Mouse (Mus musculus) frontal cortex, adult 2 months (tissue): ENCODE measurements around the gene Atp6ap1. TPM values are rescaled to one million over a fixed set of nuclear protein-coding genes. Genes with fewer than 3 reads are reported as not detected.

Experiments used
- DNase-seq, 2 experiments: peaks; one replicate each; pipeline ENCODE4 v3.0.0; 2022; ENCODE audit warnings: low spot score in 1 of 2; ENCODE audit errors: extremely low spot score in 1 of 2
- polyA plus RNA-seq: library from polyadenylated mRNA; depleted of rRNA; stranded (reverse); fragments of >200 nt; gene quantifications from 2 replicates; pipeline ENCODE4 v1.2.3, GENCODE M21; 2012; rRNA removed

Gene Atp6ap1
- polyA plus RNA-seq, result 465 and 472 TPM in 2 replicates

- peak; percentile 92 to 93 for DNase-seq
Measured at GRCm38 (mm10) chrX:74296538-74297448, at the start of gene Atp6ap1. TSS of gene Atp6ap1 (plus strand) at chrX:74297097.

- peak in 1 of 2 experiments; percentile 63 for DNase-seq
Measured at GRCm38 (mm10) chrX:74248651-74249050, 48.2 kb upstream of the Atp6ap1 start.

DNA sequence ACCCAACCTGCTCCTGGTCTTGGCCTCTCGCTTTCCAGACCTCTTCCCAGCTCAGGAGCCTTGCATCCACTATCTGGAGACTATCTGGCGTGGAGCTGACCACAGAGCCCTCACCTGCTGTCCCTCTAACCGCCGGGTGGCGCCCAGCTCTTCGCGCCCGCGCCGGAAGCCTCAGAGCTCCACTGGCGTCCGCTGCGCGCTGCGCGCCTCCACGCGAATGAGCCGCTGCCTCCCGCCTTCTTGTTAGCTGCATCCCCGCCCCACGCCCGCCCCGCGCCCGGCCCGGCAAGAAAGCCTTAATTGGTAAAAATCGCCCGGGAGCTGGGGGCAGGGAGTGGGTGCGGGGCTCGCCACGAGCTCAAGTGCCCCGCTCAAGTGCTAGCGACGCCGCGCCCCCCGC is 47.3 kb upstream of the Atp6ap1 start, which contains the start of gene Flna:
Flna (minus strand) TSS at position 206 of the 400 bp plus-strand sequence.
- peak in 1 of 2 experiments; percentile 64 for DNase-seq

DNA sequence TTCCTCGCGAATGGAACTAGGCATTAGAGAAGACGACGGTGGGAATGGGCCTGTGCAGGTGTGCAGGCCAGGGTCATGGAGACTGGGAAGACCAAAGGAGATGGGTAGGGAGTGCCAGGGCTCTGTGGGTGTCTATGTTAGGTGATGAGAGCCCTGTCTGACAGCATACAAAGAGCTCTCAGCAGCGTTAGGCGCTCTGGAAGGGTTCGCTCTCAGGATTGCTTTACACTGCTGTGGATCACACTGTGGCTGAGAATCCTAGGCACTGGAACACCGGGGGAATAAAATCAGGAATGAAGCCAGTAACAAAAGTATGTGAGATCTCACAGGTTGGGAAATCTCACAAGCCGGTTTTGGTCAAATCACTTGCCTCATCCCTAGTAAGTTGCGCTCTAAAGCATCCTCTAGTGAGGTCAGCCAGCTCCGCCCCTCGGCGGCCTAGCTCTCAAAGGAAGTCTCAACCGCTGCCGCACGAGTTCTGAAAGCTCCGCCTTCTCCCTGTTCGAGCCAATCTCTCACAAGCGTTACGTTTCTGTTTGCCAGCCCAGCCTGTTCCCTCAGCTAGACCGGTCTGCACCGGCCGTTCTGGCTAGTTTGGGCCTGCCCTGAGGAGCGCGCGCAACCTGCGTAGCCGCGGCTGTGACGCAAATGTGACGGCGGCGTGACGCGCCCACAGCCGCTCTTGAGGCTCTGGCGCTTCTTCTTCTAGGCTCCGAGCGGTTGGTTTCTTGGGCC is 42.6 kb upstream of the Atp6ap1 start, which contains the start of gene Emd:
Emd (plus strand) TSS at position 535 of the 735 bp plus-strand sequence.
- DNase-seq, result peak; percentile 86 to 88

DNA sequence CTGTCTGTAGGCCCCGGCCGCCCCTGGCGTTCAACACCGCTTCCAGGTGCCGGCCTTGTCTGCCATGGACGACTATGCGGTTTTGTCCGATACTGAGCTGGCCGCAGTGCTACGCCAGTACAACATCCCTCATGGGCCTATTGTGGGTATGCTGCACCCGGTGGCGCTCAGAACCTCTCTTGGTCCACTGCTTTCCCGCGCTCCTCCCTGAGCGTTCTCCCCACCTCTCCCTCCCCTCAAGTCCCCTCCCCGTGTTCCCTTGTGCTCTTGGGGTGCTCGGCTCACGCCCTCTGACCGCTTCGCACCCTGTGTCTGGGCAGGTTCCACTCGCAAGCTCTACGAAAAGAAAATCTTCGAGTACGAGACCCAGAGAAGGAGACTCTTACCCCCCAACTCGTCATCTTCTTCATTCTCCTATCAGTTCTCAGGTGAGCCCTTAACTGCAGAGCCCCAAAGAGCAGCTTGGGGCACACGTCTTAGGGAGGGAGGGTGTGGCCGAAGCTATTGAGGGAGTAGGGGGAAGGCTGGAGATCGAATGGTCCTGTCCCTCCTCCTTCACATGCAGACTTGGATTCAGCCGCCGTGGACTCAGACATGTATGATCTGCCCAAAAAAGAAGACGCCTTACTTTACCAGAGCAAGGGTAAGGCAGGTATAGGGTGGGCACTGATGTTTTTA is 41.9 kb upstream of the Atp6ap1 start:
- DNase-seq, result no peak

DNA sequence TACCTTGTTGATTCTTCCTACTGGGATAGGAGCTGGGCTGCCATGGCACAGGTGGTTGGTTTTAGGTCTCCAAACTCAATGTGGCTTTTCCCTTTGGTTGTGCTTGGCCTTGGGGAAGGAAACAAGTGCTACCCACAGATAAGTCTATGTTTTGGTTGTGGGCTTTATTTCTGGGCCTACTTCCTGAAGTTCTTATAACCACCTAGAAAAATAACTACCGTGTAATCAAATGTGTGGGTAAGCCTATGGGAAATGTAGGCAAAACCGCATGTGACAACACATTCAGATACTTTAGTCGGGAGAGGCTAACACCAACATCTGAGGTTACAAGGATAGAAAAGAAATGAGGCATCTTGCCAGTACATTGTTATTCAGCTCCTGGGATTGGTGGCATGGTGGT is 39.2 kb upstream of the Atp6ap1 start:
- no peak for DNase-seq

- DNase-seq, result no peak
Measured at GRCm38 (mm10) chrX:74269736-74270061, 27.2 kb upstream of the Atp6ap1 start.

- DNase-seq, result peak; percentile 93 to 94
Measured at GRCm38 (mm10) chrX:74270062-74270901, 26.6 kb upstream of the Atp6ap1 start, which contains the start of gene Rpl10. TSS of gene Rpl10 (plus strand) at chrX:74270812.

GRCm38 (mm10) chrX:74270902-74271551 is 25.9 kb upstream of the Atp6ap1 start:
- DNase-seq, result no peak

DNA sequence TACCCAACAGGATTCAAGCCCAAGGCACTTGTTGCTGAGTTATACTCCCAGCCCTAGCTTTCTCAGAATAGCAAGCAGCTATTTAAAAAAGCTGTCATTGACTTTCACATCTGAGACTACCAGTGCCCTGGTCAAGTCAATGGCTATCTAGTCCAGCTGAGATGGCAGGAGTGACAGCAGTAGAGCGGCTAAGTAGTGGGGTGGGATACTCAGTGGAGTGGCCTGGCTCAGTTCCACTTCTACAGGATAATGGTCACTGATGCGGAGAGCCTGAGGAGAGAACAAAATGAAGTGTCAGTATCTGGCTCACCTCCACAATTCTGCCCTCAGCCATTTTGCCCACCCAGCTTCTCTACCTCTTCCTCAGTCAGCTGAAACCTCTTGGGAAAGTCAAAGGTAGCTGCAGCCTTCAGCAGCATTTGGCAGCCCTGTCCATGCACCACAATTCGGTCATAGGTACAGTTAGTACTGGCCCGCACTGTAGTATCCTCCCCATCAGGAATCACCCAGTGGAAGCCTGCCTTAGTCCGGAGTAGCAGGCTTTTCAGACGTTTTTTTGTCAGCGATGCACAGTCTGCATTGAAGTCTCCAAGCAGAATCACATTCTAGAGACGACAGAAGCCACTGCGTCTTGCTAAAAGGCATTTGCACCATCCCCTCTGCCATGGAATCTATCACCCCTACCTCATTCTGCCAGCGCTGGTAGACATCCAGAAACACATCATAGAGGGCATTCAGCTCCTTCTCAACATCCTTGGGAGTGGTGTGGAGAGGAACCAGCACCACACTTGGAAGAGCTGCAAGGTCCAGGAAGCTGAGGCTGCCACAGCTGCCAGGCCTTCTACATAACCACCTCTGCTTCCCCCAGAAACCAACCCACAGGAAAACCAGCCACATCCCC is 23.2 kb upstream of the Atp6ap1 start:
- DNase-seq, result no peak

DNA sequence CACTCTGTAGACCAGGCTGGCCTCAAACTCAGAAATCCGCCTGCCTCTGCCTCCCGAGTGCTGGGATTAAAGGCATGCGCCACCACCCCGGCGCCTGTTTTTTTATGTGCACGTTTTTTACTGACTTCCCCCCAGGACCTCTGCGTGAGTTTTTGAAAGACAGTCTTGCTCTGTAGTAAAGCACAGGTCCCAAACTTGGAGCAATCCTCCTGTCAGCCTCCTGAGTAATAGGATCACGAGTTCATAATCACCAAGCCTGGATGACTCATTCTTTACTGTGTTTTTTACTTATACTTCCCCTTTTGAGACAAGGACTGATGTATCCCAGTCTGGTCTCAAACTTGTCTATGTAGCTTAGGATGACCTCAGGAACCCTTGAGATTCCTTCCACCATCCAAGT is 19.0 kb upstream of the Atp6ap1 start:
- no peak for DNase-seq

DNA sequence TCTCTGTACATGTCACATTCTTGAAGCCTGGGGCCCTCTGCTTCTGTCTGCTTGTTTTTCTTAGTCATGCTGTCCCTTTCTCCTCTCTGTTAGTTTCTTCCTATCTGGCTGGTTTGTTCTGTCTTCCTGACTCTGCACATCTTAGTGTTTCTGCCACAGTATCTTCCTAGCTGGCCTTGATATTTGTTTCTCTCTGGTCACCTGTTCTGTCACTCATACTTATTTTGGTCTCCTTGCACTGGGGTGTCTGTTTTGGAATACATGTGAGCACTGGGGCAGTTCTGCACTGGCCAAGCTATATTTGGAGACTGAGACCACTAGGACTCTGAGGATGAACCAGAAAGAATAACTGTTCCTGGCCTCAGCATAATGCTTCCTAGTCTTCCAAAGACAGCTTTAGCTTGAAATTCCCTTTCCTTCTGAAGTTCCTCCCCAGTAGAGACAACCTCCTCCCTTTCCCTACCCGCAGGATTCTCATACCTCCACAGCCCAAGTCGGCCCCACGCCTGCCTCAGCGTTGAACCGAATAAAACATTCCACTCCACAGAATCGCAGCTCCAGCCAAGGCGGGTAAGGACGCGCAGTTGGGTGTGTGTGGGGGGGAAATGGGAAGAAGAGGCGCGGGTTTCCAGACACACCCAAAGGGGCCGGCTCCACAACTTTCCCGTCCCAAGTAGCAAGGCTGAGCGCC is 15.7 kb upstream of the Atp6ap1 start:
- no peak for DNase-seq

- peak; percentile 22 to 57 for DNase-seq
Measured at GRCm38 (mm10) chrX:74281732-74282394, 15.0 kb upstream of the Atp6ap1 start, which contains the start of the genes Taz and Dnase1l1. TSS of gene Taz (plus strand) at chrX:74281912. TSS of gene Dnase1l1 (minus strand) at chrX:74282337.

DNA sequence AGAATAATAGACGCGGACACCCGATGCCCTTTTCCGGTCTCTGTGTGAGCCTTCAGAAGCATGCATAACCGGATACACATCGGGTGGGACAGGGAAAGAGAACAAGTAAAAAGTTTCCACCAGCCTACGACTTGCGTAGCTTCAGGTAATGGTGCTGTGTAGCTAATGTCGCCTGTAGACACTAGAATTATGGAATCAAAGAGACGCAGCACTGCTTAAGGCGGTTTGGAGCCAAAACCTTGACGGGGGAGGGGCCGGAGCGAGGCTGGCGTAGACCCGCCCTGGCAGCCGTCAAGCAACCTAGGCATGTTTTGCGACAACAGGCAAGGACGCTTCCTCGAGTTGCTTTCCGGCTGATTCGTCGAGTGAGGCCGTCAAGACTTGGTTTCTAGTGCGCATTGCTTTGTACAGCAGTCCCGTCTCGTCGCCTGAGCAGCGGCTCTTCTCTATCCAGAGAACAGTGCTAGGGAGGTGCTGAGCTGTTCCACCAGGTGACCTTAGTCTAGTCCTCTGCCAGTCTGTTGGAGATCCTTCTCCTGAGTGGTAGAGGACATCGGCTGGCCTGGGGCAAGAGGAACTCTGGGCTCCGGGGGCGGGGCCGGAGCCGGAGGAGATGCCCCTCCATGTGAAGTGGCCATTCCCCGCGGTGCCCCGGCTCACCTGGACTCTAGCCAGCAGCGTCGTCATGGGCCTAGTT is 14.4 kb upstream of the Atp6ap1 start:
- peak; percentile 77 to 89 for DNase-seq

DNA sequence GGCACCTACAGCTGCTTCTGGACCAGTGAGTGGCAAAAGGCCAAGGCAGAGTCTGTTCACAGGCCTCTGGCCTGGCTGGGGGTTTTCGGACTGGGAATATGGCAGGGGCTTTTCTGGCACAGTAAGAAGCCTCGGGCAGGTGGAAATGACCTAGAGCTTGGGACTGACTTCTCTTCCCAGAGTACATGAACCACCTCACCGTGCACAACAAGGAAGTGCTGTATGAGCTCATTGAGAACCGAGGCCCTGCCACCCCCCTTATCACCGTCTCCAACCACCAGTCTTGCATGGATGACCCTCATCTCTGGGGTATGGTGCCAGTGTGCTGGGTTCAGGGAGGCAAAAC is 13.8 kb upstream of the Atp6ap1 start:
- DNase-seq, result no peak

GRCm38 (mm10) chrX:74293431-74293830 is 3.5 kb upstream of the Atp6ap1 start:
- no peak for DNase-seq

DNA sequence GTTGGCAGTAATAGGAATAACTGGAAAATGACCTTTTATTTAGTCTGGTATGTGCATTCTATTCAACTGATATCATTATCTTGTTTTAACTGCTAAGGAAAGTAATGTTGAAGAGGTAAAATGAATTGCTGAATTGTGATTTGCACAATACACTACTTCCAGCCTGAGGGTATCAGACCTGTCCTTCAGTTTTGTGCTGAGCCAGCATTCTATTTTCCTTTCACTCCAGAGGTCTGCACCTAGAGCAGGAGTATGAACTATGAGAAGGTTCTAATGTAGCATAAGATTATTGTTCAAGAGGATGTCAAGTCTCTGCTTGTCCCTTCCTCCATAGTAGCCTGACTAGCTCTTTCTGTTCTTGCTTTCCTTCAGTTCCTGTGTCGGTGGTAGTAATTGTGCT is 1.5 kb downstream of the Atp6ap1 start:
- no peak for DNase-seq
